Mouse (Mus musculus): ENCODE results near the gene Pgpep1l. TPM values are rescaled to one million over a fixed set of nuclear protein-coding genes. Genes with fewer than 3 reads are reported as not detected.

Gene Pgpep1l
- polyA plus RNA-seq (2014; fragmentation: Nextera tagmentation; extraction: Ambion mirVana): not detected in 2 replicates

DNA sequence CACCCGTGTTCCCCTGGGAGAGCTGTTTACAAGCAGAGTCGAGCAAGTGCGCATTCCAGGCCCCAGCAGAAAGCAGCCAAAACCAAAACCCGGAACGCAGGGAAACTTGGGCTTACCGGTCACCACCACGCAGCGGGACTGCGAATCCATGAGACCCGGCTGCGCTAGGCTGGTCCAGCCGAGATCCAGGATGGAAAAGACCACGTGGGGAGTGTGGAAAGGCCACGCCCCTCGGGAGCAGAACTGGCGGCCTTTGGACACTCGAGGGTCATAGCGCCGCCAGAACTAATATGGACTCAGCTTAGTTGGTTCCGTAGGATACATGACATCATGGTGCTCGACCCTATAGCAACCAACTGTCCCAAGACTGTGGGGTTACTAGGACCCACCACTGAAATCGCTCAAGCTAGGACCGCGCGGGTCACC is at the start of gene Pgpep1l:
Gene Pgpep1l, minus strand, starts transcription at position 206 of the 426 bp plus-strand sequence.
- DNase-seq (ENCODE audit: low spot score): peak; percentile 53
- no peak within 1 kb of the TSS for H3K27ac ChIP-seq (replicated peaks; ENCODE audit: low read depth, low read length)
- H3K36me3 ChIP-seq (replicated peaks; ENCODE audit: control insufficient read depth, insufficient read depth, low read depth, low read length): no peaks in the 10 kb centered on the region
- 3% methylated on average over 25 of the region's 25 CpGs for WGBS
- peak within 1 kb of the TSS; percentile 3; the same call in 1 of the 2 replicates for H3K4me3 ChIP-seq (ENCODE audit: low read depth, low read length)
- H3K27me3 ChIP-seq (ENCODE audit: control insufficient read depth, insufficient read depth, low read length): no peaks in the 10 kb centered on the region
- no peak; the same call in 1 of the 2 replicates for ATAC-seq (replicated peaks; ENCODE audit: insufficient number of reproducible peaks, low FRiP score, low TSS enrichment, low read depth)
- H3K4me2 ChIP-seq (ENCODE audit: low read depth, low read length): peak within 1 kb of the TSS; percentile 10
- H3K9ac ChIP-seq (replicated peaks; ENCODE audit: low read length): no peak within 1 kb of the TSS
- H3K4me1 ChIP-seq (ENCODE audit: control insufficient read depth, insufficient read depth, low read length): 0 out of 2 replicates have a peak, but pooled peaks cover 2% of the 10 kb centered on the region
- no peaks in the 10 kb centered on the region for H3K9me3 ChIP-seq (replicated peaks; ENCODE audit: control insufficient read depth, low read length)

- no peaks in the 10 kb centered on the region for H3K36me3 ChIP-seq (replicated peaks; ENCODE audit: control insufficient read depth, insufficient read depth, low read depth, low read length)
- DNase-seq (ENCODE audit: low spot score): peak; percentile 61
- no peak overlapping the region for H3K4me3 ChIP-seq (ENCODE audit: low read depth, low read length)
- no peak overlapping the region for H3K9ac ChIP-seq (replicated peaks; ENCODE audit: low read length)
- 48% methylated on average over 14 of the region's 14 CpGs for WGBS
- H3K27ac ChIP-seq (replicated peaks; ENCODE audit: low read depth, low read length): no peak overlapping the region
- no peaks in the 10 kb centered on the region for H3K9me3 ChIP-seq (replicated peaks; ENCODE audit: control insufficient read depth, low read length)
- no peaks in the 10 kb centered on the region for H3K4me1 ChIP-seq (ENCODE audit: control insufficient read depth, insufficient read depth, low read length)
- ATAC-seq (replicated peaks; ENCODE audit: insufficient number of reproducible peaks, low FRiP score, low TSS enrichment, low read depth): no peak
- H3K4me2 ChIP-seq (ENCODE audit: low read depth, low read length): no peak overlapping the region
- no peaks in the 10 kb centered on the region for H3K27me3 ChIP-seq (ENCODE audit: control insufficient read depth, insufficient read depth, low read length)
Observed at GRCm38 (mm10) chr7:68313038-68313782, 49.2 kb upstream of the Pgpep1l start.

- Histone ChIP-seq H3K4me1 (ENCODE audit: control insufficient read depth, insufficient read depth, low read length) (no peaks in the 10 kb centered on the region), H3K27ac (replicated peaks; ENCODE audit: low read depth, low read length) (no peak overlapping the region), H3K4me2 (ENCODE audit: low read depth, low read length) (no peak overlapping the region), H3K4me3 (ENCODE audit: low read depth, low read length) (no peak overlapping the region), H3K36me3 (replicated peaks; ENCODE audit: control insufficient read depth, insufficient read depth, low read depth, low read length) (no peaks in the 10 kb centered on the region), H3K27me3 (ENCODE audit: control insufficient read depth, insufficient read depth, low read length) (no peaks in the 10 kb centered on the region), H3K9ac (replicated peaks; ENCODE audit: low read length) (no peak overlapping the region), H3K9me3 (replicated peaks; ENCODE audit: control insufficient read depth, low read length) (no peaks in the 10 kb centered on the region)
- ATAC-seq (replicated peaks; ENCODE audit: insufficient number of reproducible peaks, low FRiP score, low TSS enrichment, low read depth) (no peak), DNase-seq (ENCODE audit: low spot score) (no peak)
- WGBS: 83% methylated on average over 5 of the region's 5 CpGs
Observed at GRCm38 (mm10) chr7:68312395-68312794, 48.4 kb upstream of the Pgpep1l start.

- no peaks in the 10 kb centered on the region for H3K27me3 ChIP-seq (ENCODE audit: control insufficient read depth, insufficient read depth, low read length)
- 65% methylated on average over 6 of the region's 6 CpGs for WGBS
- no peaks in the 10 kb centered on the region for H3K9me3 ChIP-seq (replicated peaks; ENCODE audit: control insufficient read depth, low read length)
- no peak overlapping the region for H3K9ac ChIP-seq (replicated peaks; ENCODE audit: low read length)
- no peak overlapping the region for H3K27ac ChIP-seq (replicated peaks; ENCODE audit: low read depth, low read length)
- ATAC-seq (replicated peaks; ENCODE audit: insufficient number of reproducible peaks, low FRiP score, low TSS enrichment, low read depth) (no peak), DNase-seq (ENCODE audit: low spot score) (no peak)
- no peaks in the 10 kb centered on the region for H3K4me1 ChIP-seq (ENCODE audit: control insufficient read depth, insufficient read depth, low read length)
- no peak overlapping the region for H3K4me2 ChIP-seq (ENCODE audit: low read depth, low read length)
- no peak overlapping the region for H3K4me3 ChIP-seq (ENCODE audit: low read depth, low read length)
- no peaks in the 10 kb centered on the region for H3K36me3 ChIP-seq (replicated peaks; ENCODE audit: control insufficient read depth, insufficient read depth, low read depth, low read length)
Observed at GRCm38 (mm10) chr7:68311469-68311868, 47.4 kb upstream of the Pgpep1l start.

DNA sequence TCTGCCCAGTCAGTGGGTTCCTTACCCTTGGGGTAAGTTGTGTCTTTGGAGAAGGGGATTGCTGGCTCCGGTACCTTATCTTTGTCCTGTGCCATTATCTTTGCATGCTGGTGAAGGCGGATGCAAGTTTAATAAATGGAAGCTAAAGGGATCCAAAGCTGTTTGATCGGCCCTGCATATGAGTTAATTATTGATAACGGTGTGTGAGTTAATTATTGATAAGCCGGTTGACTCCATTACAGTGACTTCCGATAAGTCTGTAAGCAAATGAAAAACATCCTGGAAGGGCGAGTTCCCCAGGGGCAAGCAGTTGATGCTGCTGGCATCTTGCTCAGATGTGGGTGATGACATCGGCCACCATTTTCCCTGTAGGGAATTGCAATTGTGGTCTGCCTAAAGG is 42.7 kb upstream of the Pgpep1l start:
- Histone ChIP-seq H3K27me3 (ENCODE audit: control insufficient read depth, insufficient read depth, low read length) (no peaks in the 10 kb centered on the region), H3K4me3 (ENCODE audit: low read depth, low read length) (no peak overlapping the region), H3K4me2 (ENCODE audit: low read depth, low read length) (no peak overlapping the region), H3K9ac (replicated peaks; ENCODE audit: low read length) (no peak overlapping the region), H3K4me1 (ENCODE audit: control insufficient read depth, insufficient read depth, low read length) (no peaks in the 10 kb centered on the region), H3K36me3 (replicated peaks; ENCODE audit: control insufficient read depth, insufficient read depth, low read depth, low read length) (no peaks in the 10 kb centered on the region), H3K27ac (replicated peaks; ENCODE audit: low read depth, low read length) (no peak overlapping the region), H3K9me3 (replicated peaks; ENCODE audit: control insufficient read depth, low read length) (no peaks in the 10 kb centered on the region)
- ATAC-seq (replicated peaks; ENCODE audit: insufficient number of reproducible peaks, low FRiP score, low TSS enrichment, low read depth) (no peak), DNase-seq (ENCODE audit: low spot score) (no peak)
- WGBS: 93% methylated on average over 8 of the region's 8 CpGs

- H3K27ac ChIP-seq (replicated peaks; ENCODE audit: low read depth, low read length): no peak overlapping the region
- no peak overlapping the region for H3K9ac ChIP-seq (replicated peaks; ENCODE audit: low read length)
- H3K36me3 ChIP-seq (replicated peaks; ENCODE audit: control insufficient read depth, insufficient read depth, low read depth, low read length): no peaks in the 10 kb centered on the region
- H3K4me2 ChIP-seq (ENCODE audit: low read depth, low read length): no peak overlapping the region
- DNase-seq (ENCODE audit: low spot score): no peak
- no peak for ATAC-seq (replicated peaks; ENCODE audit: insufficient number of reproducible peaks, low FRiP score, low TSS enrichment, low read depth)
- no peak overlapping the region for H3K4me3 ChIP-seq (ENCODE audit: low read depth, low read length)
- no peaks in the 10 kb centered on the region for H3K9me3 ChIP-seq (replicated peaks; ENCODE audit: control insufficient read depth, low read length)
- 65% methylated on average over 11 of the region's 11 CpGs for WGBS
- H3K4me1 ChIP-seq (ENCODE audit: control insufficient read depth, insufficient read depth, low read length): no peaks in the 10 kb centered on the region
- no peaks in the 10 kb centered on the region for H3K27me3 ChIP-seq (ENCODE audit: control insufficient read depth, insufficient read depth, low read length)
Observed at GRCm38 (mm10) chr7:68305781-68306575, 41.9 kb upstream of the Pgpep1l start.

DNA sequence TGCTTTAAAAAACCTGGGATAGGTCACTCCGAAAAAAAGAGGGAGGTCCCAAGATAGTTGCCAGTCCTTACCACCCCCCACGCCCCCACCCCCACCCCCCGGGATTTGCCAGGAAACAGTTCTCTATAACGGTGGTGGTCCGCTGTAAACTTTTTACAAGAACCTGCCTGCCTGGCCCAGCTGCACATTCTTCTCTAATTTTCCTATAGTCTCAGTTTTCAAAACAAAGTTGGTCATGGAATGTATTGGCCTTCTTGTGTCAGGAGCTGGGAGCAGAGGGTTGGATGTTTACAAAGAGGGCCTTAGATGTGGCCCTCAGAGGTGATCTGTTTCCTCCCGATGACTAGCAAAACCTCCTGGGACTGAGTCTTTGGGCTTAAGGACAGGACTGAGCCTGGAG is 39.7 kb upstream of the Pgpep1l start:
- DNase-seq (ENCODE audit: low spot score) (peak; percentile 65), ATAC-seq (replicated peaks; ENCODE audit: insufficient number of reproducible peaks, low FRiP score, low TSS enrichment, low read depth) (0 out of 2 replicates have a peak, but pooled peaks have one; percentile 37)
- Histone ChIP-seq H3K4me3 (ENCODE audit: low read depth, low read length) (no peak overlapping the region), H3K4me1 (ENCODE audit: control insufficient read depth, insufficient read depth, low read length) (no peaks in the 10 kb centered on the region), H3K9ac (replicated peaks; ENCODE audit: low read length) (no peak overlapping the region), H3K27me3 (ENCODE audit: control insufficient read depth, insufficient read depth, low read length) (no peaks in the 10 kb centered on the region), H3K9me3 (replicated peaks; ENCODE audit: control insufficient read depth, low read length) (no peaks in the 10 kb centered on the region), H3K36me3 (replicated peaks; ENCODE audit: control insufficient read depth, insufficient read depth, low read depth, low read length) (no peaks in the 10 kb centered on the region), H3K4me2 (ENCODE audit: low read depth, low read length) (no peak overlapping the region), H3K27ac (replicated peaks; ENCODE audit: low read depth, low read length) (no peak overlapping the region)
- WGBS: 25% methylated on average over 6 of the region's 6 CpGs
